Mouse (Mus musculus): ENCODE measurements at regions not wholly inside any gene's neighbourhood (a gene's known extent, or its start where the extent isn't known, plus 50 kb on each side); places are given as distances from the start of the nearest gene placed in this dataset.
"Not testable (repeated sequence)": the region's sequence is repeated elsewhere in the genome, so short reads cannot be mapped to it uniquely, and the experiment has no call there.

GRCm38 (mm10) chr5:134046086-134046485, 53.4 kb upstream of the Castor2 start:
- no peak for DNase-seq (ENCODE audit: low spot score)

- not testable (repeated sequence) for DNase-seq (ENCODE audit: low spot score)
These were observed 56.6 kb upstream of the Castor2 start for GRCm38 (mm10) chr5:134042938-134043337.

DNA sequence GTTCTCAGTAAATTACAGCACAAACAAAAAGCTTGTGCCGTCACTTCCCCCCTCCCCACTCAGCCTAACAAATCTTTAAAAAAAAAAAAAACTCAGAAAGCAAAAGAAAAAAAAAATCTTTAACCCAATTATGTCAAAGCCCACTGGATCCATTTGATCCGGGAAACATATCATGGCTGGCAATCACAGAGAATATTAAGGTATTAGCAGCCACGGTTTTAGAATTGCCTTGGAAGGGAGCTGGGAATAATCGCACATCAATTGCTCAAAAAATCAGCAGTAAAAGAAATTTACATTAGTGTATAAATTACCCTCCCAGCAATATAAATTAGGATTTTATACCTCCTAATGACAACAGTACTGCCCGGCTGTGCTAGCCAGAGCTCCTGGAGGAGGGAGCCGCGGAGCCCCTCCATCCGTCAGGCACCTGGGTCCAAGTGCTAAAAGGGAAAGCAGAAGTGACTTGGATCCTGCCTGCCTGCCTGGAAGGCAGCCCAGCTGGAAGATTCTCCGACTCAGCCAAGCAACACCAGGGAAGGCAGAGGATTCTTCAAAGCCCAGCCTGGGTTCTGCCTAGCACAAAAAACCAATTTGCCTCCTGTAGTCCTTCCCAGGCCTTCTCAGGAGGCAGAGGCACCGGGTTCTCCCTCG, 72.1 kb upstream of the Castor2 start:
- no peak for DNase-seq (ENCODE audit: low spot score)

- no peak for DNase-seq (ENCODE audit: low spot score)
These were observed 79.7 kb upstream of the Castor2 start for GRCm38 (mm10) chr5:134019651-134020432.

GRCm38 (mm10) chr5:134014257-134015163, 85.0 kb upstream of the Castor2 start:
- peak; percentile 77 for DNase-seq (ENCODE audit: low spot score)

DNA sequence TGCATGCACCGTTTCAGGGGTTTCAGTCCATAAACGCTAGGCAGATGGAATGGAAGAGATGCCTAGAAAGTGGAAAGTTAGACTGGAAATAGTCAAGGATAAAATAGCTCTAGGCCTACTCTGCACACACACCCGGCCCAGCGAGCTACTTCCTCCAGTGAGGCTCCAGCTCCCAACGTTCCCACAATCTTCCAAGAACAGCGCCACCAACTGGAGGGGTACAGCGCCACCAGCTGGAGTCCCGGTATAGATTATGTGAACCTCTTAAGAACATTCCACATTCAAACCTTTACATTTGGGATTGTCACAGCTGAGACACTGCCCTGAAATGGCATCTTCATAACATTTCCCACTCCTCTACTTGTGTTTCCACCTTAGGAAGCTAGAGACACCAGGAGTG, 86.3 kb upstream of the Castor2 start:
- DNase-seq (ENCODE audit: low spot score), result no peak

DNA sequence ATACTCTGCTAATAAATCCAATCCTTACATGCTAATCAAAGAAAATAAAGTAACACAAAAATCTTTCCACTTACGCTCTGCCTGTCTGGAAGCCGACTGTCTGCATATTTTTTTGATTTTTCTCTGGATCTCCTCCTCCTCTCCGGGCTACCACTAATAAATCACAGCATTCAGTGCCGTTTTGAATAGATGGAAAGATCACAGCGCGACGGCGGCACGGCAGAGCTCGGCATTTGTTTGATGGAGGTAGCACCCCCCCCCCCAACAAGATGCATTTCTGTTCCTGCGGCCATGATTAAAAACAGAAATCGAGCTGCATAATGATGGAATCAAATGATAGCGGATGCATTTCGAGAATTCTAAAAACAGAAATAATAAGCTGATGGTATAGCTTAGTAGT, 89.7 kb upstream of the Castor2 start:
- DNase-seq (ENCODE audit: low spot score), result no peak

DNA sequence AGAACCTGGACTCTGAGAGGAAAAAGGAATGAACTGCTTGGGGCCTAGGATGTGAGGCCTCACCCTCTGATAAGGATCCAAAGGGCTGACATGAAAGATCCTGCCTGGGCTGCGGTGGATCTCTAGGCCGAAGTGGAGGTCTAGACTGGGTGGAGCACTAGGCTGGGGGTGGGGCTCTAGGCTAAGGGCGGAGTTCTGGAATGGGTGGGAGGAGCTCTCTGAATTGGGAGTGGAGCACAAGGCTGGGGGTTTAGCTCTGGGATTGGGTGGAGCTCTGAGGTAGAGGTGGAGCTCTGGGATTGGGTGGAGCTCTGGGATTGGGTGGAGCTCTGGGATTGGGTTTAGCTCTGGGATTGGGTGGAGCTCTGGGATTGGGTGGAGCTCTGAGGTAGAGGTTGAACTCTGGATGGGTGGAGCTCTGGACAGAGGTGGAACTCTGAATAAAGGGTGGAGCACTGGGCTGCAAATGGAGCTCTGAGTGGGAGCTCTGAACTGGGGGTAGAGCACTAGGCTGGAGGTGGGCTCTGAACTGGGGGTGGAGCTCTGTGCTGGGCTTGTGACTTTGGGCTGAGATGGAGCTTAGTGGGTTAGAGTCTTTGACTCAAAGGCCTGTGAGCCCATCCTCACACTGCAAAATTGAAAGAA, 92.3 kb upstream of the Castor2 start:
- DNase-seq (ENCODE audit: low spot score), result peak; percentile 17

DNA sequence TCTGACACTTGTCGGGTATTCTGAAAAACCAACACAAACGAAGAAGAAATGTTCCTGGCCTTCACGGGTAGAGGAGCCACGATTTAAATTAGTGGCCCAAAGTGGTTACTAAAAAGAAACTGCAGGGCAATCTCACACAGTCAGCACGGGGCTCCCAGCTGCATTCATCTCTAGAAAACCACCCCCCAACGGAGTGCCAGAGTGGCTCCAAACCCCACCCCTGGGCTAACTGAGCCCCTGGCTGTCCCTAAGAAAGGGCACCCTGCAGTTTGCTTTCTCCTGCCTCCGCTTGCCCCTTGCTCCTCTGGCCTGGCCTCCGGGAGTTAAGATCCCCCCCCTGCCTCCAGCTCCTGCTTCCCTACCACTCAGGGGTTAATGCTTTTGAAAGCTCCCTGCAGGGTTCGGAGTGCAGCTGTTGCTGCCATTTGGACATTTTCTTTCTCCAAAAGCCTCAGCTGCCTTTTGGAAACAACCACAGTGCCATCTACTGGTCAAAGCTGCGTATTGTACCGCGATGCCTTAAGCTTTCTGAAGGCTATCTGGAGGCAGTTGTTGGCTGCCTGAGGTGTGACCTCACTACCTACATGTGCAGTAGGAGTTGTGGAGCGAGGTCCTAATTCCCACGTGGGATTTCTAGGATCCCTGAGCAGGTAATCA, 92.9 kb upstream of the Castor2 start:
- peak; percentile 83 for DNase-seq (ENCODE audit: low spot score)

DNA sequence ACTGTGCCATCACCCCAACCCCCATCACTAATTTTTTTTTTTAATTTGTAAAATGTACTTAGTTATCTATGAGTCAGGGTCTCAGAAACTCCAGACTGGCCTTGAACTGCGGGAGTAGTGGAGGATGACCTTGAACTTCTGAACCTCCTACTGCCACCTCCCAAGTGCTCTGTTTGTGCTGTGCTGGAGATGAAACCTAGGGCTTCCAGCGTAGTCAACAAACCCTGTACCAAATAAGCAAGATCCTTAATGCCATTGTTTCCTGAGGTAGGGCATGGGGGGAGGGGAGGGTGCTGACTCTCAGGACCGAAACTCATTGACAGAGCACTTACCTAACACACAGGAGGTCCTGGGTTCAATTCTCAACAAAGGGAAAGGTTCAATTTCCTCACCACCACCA, 93.5 kb upstream of the Castor2 start:
- DNase-seq (ENCODE audit: low spot score), result no peak

DNA sequence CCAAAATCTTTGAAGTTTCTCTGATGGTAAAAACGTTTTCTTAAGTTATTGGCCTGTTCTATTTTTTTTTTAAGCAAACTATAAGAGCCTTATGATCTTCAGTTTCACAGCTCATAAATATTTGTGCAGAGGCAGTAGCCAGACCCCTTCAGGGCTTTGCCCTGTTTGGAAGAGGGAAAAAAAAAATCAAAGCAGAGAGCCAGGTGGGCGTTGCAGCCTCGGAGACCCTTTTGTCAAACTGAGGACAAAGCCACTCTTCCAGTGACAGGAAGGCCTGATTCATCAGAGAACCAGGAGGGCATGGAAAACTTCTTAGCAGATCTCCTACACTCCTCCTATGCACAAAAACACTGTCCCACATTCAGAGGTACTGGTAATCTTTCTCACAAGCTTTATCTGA, 99.4 kb upstream of the Castor2 start:
- no peak for DNase-seq (ENCODE audit: low spot score)

DNA sequence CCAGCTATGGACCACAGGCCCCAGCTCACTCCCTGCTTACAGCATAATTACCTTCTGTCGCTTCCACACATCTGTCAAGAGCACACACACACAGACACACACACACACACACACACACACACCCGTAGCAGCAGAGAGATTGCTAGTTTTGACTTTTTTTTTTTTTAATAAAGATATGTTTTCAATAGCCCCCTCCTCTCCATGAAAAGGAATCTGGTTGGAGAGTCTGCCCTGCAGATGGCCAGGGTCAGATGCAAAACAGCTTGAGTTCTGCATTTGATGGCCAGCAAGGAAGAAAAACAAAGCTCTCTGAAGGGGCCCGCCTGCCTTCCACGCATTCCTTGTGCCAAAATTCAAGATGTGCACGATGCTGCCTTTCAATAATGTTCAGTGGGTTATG, 99.8 kb upstream of the Castor2 start:
- DNase-seq (ENCODE audit: low spot score), result no peak

GRCm38 (mm10) chr5:133991994-133992393, 107.5 kb upstream of the Castor2 start:
- DNase-seq (ENCODE audit: low spot score), result no peak

GRCm38 (mm10) chr5:133991556-133991955, 108.0 kb upstream of the Castor2 start:
- peak; percentile 50 for DNase-seq (ENCODE audit: low spot score)

DNA sequence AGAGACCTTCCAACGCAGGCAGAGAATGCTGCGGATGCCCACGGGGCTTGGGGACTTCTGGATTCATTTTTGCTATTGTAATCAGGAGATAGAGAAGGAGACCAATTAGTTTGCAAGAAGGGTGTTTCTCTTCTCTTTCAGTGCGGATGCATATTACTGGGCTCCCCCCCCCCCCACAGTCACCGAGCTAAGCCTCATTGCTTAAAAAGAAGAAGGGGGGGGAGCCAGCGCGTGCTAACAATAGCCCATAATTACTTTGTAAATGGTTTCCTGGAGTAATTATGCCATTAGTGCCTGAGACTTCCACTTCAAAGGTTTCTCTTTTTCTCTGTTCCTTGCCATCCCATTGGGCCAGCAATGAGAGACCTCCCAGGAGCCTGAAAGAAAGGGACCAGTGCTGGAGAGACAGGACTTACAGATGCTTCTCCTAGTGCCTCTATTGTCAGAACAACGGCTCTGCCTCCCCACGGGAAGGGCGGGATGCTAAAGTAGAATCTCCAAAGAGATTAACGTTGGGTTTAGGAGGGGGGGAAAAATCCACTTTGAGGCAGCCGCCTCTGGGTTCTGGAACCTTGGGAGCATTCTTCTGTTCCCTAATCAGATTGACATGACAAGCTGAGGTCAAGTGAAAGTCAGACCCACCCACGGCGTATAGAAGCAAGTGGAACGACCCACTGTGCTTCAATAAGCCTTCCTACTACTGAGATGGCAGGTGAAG, 116.1 kb upstream of the Castor2 start:
- DNase-seq (ENCODE audit: low spot score), result no peak

DNA sequence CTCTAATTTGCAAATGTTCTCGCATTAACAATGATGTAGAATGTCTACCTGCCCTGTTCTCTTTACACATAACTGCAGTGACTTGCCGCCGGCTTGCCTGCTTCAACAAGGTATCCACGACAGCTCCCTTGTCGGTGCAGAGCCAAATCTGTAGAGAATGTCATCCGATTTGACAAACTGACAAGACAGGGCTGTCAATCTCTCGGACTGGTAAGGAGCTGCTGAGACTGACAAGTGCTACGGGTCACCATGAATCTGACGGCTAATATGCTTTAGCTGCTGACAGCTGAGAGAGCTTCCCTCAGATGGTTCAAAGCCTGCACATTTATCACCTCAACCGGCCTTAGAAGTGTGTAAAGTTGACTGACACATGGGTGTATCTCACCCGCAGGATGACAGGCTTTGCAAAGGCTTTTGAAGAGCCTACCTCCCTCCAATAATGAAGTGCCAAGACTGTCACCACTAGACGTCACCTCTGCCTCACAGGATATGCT, 129.0 kb upstream of the Castor2 start:
- no peak for DNase-seq (ENCODE audit: low spot score)

GRCm38 (mm10) chr5:133963301-133963700, 136.2 kb upstream of the Castor2 start:
- no peak for DNase-seq (ENCODE audit: low spot score)

- no peak for DNase-seq (ENCODE audit: low spot score)
These were observed 158.7 kb upstream of the Castor2 start for GRCm38 (mm10) chr5:133940841-133941240.

DNA sequence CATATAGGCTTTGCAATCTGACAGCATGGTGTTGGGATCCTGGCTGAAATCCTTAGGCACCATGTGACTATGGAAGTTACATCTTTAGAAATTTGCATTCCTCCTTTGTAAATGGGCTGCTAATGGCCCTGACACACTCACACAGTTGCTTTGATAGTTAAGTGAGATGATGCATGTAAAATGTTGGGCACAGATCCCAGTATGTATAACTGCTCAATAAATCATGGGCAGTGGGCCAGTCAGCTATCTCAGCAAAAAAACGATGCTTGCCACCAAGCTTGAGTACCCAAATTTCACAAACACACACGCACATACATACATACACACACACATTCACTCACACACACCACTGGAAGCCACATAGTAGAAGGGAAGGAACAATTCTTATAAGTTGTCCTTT, 159.5 kb upstream of the Castor2 start:
- DNase-seq (ENCODE audit: low spot score), result no peak

DNA sequence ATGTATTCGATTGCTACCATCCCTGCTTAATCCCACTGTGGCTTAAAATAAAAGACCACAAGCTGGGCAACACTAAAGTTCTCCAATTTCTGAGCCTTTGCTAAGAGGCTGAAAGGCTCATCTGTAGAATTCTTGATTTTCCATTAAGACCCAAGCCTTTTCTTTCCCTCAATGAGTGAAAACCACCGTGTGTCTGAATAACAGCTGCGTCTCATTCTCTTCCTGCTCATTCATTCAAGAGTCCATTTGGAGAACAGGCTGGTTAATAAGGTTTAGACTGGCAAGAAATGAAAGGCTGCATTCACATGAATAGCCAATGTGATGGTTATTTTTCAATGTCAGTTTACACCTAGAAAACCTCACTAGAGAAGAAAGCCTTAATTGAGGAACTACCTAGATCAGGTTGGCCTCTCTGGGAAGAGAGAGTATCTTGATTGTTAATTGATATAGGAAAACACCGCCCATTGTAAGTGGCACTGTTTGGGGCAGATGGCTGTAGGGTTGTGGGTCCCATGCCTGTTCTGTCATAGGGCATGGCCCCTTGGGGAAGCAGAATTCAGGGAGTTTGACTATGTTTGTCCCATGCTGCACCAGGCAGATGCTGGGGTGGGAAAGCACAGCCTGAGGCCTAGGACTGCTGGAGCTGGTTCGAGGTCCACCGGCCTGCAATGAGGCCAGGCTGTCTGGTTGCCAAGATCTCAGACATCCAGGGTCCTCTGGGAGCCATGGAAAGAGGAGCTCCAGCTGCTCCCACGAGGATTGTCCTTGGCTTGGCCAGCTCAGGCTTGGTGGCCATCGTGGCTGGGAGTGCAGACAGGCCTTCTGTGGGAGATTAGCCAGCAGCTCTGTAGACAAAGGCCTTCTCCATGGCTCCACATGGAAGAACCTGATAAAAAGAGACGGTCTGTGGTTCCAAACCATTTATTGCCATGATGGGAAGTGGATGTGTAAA, 161.3 kb upstream of the Castor2 start:
- no peak for DNase-seq (ENCODE audit: low spot score)

All from urinary bladder, postnatal 14 days (tissue).